Mouse (Mus musculus) liver, embryonic 15.5 days (tissue): ENCODE measurements around the gene Atg4d. TPM values are rescaled to one million over a fixed set of nuclear protein-coding genes. Genes with fewer than 3 reads are reported as not detected.
A peak's percentile ranks its signal among the peaks of the same experiment; 100 is the strongest.
"Not testable (repeated sequence)": the region's sequence is repeated elsewhere in the genome, so short reads cannot be mapped to it uniquely, and the experiment has no call there.

Experiments used
- ATAC-seq: fragments of 200-750 bp; cut with Nextera tagmentation; 2 replicates; pipeline ENCODE4 v1.8.0; 2017; ENCODE audit warnings: moderate number of reproducible peaks, mild to moderate bottlenecking, moderate library complexity; ENCODE audit not compliant: insufficient read depth
- H3K27ac ChIP-seq: fragments of 300-500 bp; sonication (generic); replicated peaks from 2 replicates; pipeline ENCODE4 v1.5.1; 2015; ENCODE audit warnings: mild to moderate bottlenecking, inconsistent platforms
- H3K27me3 ChIP-seq: fragments of 300-500 bp; sonication (generic); 2 replicates; pipeline ENCODE4 v1.6.1; 2015; ENCODE audit warnings: mild to moderate bottlenecking, inconsistent platforms
- H3K36me3 ChIP-seq: fragments of 300-500 bp; sonication (generic); replicated peaks from 2 replicates; pipeline ENCODE4 v1.6.1; 2015; ENCODE audit warnings: moderate library complexity, mild to moderate bottlenecking, inconsistent platforms
- H3K4me1 ChIP-seq: fragments of 300-500 bp; sonication (generic); replicated peaks from 2 replicates; pipeline ENCODE4 v1.6.1; 2015; ENCODE audit warnings: inconsistent platforms
- H3K4me2 ChIP-seq: fragments of 300-500 bp; sonication (generic); 2 replicates; pipeline ENCODE4 v1.6.1; 2015; ENCODE audit warnings: moderate library complexity, mild to moderate bottlenecking, inconsistent platforms
- H3K4me3 ChIP-seq: fragments of 300-500 bp; sonication (generic); replicated peaks from 2 replicates; pipeline ENCODE4 v1.5.1; 2015; ENCODE audit warnings: mild to moderate bottlenecking, inconsistent platforms
- H3K9ac ChIP-seq: fragments of 300-500 bp; sonication (generic); 2 replicates; pipeline ENCODE4 v1.6.1; 2015; ENCODE audit warnings: moderate library complexity, mild to moderate bottlenecking, inconsistent platforms
- H3K9me3 ChIP-seq: fragments of 300-500 bp; sonication (generic); replicated peaks from 2 replicates; pipeline ENCODE4 v1.6.1; 2016; ENCODE audit warnings: inconsistent platforms
- WGBS: fragments of 180-500 bp; shearing (Covaris S2); methylation state at CpG from one replicate; pipeline ENCODE4 v1.1.7; 2015; ENCODE audit warnings: mixed read lengths; ENCODE audit not compliant: insufficient replicate concordance; 5-methylcytosine and 5-hydroxymethylcytosine counted together
- polyA plus RNA-seq: library from polyadenylated mRNA; unstranded; fragments of >200 nt; fragmentation: Nextera tagmentation; extraction: Ambion mirVana; gene quantifications from 2 replicates; pipeline ENCODE4 v1.2.1, GENCODE M21; 2015

Gene Atg4d
- polyA plus RNA-seq, 1 experiment from 2014 or later, result 97.2 TPM

DNA sequence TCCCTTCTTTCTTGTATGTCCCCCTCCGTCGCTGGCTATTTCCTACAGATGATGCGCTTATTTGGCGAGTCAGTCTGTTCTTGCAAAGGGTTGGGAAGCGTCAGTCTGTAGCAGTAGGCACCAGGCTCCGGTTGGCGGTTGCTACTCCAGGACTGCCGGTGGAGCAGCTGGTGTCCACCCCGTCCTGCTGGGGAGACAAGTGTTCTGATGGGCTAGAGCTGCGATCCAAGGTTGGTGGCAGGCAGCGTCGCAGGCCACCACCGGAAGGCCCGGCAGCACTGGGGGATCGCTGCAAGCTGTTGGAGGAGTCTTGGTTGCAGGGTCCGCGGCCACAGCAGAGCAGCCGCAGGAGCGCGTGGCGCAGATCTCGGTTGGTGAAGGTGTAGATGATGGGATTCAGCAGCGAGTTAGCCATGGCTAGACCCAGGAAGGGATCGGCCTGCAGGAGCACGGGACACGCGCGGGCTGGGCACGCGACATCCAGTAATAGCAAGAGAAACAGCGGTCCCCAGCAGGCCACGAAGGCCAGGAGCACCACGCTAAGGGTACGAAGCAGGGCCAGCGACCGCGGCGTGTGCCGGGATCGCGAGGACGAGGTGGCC lies 21.2 kb upstream of the Atg4d start:
- no peak for ATAC-seq
- 11% methylated on average over 42 of the region's 42 CpGs for WGBS
- Histone ChIP-seq H3K9ac (no peak overlapping the region), H3K27ac (no peak overlapping the region), H3K36me3 (no peaks in the 10 kb centered on the region), H3K27me3 (peaks cover 75% of the 10 kb centered on the region), H3K4me1 (peaks cover 49% of the 10 kb centered on the region), H3K4me2 (peak overlapping the region; percentile 67), H3K9me3 (no peaks in the 10 kb centered on the region), H3K4me3 (peak overlapping the region; percentile 42)

DNA sequence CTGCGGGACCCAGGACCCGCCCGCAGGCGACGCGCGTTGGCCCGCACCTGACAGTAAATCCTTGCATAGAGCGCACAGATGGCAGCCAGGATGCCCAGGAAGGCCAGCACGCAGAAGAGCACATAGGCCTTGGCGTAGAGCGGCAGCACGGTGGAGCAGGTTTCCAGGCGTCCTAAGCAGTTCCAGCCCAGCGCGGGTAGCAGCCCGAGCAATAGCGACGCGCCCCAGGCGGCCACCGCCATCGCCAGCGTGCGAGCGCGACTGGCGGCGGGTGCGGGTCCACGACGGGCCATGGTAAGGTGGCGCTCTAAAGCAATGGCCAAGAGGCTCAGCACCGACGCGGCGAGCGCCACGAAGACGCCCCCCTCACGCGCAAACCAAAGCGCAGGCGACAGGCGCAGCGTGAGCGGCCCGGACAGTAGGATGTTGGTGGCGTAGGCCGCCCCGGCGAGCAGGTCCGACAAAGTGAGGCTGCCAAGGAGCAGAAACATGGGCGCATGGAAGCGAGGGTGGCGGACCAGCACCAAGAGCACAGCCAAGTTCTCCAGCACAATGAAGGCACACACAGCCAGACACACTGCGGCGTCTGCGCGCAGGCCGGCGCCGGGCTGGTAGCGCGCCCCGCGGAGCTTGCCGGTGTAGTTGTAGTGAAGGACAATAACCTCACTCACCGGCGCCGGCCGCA lies 20.5 kb upstream of the Atg4d start:
- H3K4me2 ChIP-seq, result peak overlapping the region; percentile 67
- H3K9ac ChIP-seq, result no peak overlapping the region
- H3K4me1 ChIP-seq, result peaks cover 50% of the 10 kb centered on the region
- no peaks in the 10 kb centered on the region for H3K9me3 ChIP-seq
- 2% methylated on average over 72 of the region's 72 CpGs for WGBS
- peaks cover 82% of the 10 kb centered on the region for H3K27me3 ChIP-seq
- H3K36me3 ChIP-seq, result no peaks in the 10 kb centered on the region
- H3K4me3 ChIP-seq, result peak overlapping the region; percentile 42
- ATAC-seq, result no peak
- H3K27ac ChIP-seq, result no peak overlapping the region

GRCm38 (mm10) chr9:21245113-21245487 lies 20.0 kb upstream of the Atg4d start:
- no peak overlapping the region for H3K27ac ChIP-seq
- H3K27me3 ChIP-seq, result peaks cover 87% of the 10 kb centered on the region
- peak overlapping the region; percentile 42 for H3K4me3 ChIP-seq
- no peaks in the 10 kb centered on the region for H3K36me3 ChIP-seq
- peaks cover 50% of the 10 kb centered on the region for H3K4me1 ChIP-seq
- 5% methylated on average over 16 of the region's 16 CpGs for WGBS
- no peak for ATAC-seq
- peak overlapping the region; percentile 67 for H3K4me2 ChIP-seq
- no peaks in the 10 kb centered on the region for H3K9me3 ChIP-seq
- H3K9ac ChIP-seq, result no peak overlapping the region

GRCm38 (mm10) chr9:21246342-21246741 lies 18.8 kb upstream of the Atg4d start:
- WGBS, result 74% methylated on average over 1 of the region's 1 CpGs
- H3K9me3 ChIP-seq, result no peaks in the 10 kb centered on the region
- no peak overlapping the region for H3K27ac ChIP-seq
- H3K9ac ChIP-seq, result no peak overlapping the region
- no peak overlapping the region for H3K4me2 ChIP-seq
- H3K27me3 ChIP-seq, result peaks cover 99% of the 10 kb centered on the region
- no peak overlapping the region for H3K4me3 ChIP-seq
- peaks cover 46% of the 10 kb centered on the region for H3K4me1 ChIP-seq
- no peak for ATAC-seq
- H3K36me3 ChIP-seq, result no peaks in the 10 kb centered on the region

DNA sequence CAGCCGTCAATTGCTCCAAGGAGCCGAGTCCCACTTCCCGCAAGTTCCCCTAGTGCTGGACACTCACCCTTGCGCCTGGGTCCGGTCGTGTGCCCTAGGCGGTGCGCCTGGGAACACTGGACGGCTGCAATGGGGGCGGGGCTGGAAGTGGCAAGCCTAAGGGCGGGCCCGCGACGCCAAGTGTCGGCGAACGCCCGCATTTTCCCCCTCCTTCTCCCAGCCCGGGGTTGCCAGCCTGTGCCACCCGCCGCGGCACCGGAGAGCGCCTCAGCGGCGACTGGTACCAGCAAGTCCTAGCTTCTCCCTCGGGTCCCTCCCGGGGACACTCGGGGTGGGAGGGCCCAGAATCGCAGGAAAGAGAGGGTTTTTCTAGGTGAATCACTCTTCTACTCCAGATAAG lies 16.8 kb upstream of the Atg4d start, which contains the start of gene S1pr5:
Gene S1pr5 (minus strand): TSS at position 118 of the 400 bp plus-strand sequence.
- no peaks in the 10 kb centered on the region for H3K9me3 ChIP-seq
- H3K9ac ChIP-seq, result no peak within 1 kb of the TSS
- WGBS, result 3% methylated on average over 30 of the region's 30 CpGs
- H3K27me3 ChIP-seq, result peaks cover 100% of the 10 kb centered on the region
- ATAC-seq, result no peak
- H3K4me2 ChIP-seq, result peak within 1 kb of the TSS; percentile 59
- H3K36me3 ChIP-seq, result no peaks in the 10 kb centered on the region
- H3K4me1 ChIP-seq, result peaks cover 43% of the 10 kb centered on the region
- peak within 1 kb of the TSS; percentile 32 for H3K4me3 ChIP-seq
- no peak within 1 kb of the TSS for H3K27ac ChIP-seq

DNA sequence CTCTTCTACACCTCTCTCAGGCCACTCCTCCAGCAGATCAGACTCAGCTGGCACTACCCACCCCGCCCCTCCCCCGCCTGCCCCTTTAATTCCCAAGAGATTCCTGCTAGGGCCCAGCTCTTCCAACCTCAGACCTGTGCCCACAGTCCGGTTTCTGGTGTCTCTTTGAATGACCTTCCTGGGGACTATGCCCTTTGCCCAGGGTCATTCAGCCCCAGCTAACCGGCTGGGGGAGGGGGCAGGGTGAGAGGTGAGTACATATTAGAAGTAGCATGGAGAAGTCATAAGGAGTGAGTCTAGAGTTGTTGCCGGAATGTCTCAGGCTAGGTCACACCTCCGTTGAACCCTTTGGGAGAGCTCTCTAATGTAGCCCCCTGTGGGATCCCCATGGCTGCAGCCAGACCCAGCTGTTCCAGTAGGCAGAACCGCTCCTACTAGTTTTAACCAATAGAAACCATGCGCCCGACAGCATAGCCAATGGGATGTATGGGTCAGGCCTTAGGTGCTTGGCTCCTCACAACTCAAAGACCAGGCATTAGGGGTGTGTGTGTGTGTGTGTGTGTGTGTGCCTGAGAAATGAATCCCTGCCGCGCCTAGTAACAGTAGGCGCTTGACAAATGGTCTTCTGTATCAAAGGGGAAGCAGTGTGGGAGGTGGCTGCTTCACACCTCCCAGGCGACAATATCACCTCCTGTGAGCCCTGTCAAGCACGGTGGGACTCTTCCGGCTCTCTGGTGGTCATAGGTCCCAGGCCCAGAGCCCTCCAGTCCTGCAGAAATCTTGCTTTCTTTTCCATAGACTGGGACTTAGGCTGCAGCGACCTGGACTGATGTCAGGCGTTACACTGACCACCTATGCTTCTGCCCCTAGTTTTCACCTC lies 15.2 kb upstream of the Atg4d start:
- Histone ChIP-seq H3K36me3 (no peaks in the 10 kb centered on the region), H3K4me3 (no peak overlapping the region), H3K27ac (no peak overlapping the region), H3K4me1 (peaks cover 31% of the 10 kb centered on the region), H3K9me3 (no peaks in the 10 kb centered on the region), H3K27me3 (peaks cover 91% of the 10 kb centered on the region), H3K9ac (no peak overlapping the region), H3K4me2 (0 out of 2 replicates have a peak overlapping the region, but pooled peaks have one; percentile 3)
- ATAC-seq, result peak; percentile 32; the same call in 1 of the 2 replicates
- WGBS, result 22% methylated on average over 17 of the region's 17 CpGs

DNA sequence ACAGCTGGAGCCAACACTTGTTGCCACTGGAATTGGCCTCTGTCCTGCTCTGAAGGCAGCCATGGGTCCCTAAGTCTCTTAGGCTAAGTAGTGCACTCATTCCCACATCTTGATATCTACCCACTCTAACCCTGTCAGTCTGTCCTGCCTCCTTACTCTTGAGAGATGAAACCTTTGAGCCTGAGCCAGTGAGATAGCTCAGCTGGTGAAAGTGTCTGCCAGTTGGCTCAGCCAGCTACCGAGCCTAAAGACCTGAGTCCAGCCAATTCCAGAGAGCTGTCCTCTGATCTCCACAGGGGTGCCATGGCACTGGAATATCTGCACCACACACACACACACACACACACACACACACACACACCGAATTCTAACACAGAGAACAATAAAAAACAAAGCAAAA lies 14.6 kb upstream of the Atg4d start:
- Histone ChIP-seq H3K4me1 (peaks cover 25% of the 10 kb centered on the region), H3K27me3 (peaks cover 85% of the 10 kb centered on the region), H3K4me2 (no peak overlapping the region), H3K9me3 (no peaks in the 10 kb centered on the region), H3K27ac (no peak overlapping the region), H3K9ac (no peak overlapping the region), H3K36me3 (no peaks in the 10 kb centered on the region), H3K4me3 (no peak overlapping the region)
- 35% methylated on average over 2 of the region's 2 CpGs for WGBS
- no peak for ATAC-seq

- Histone ChIP-seq H3K9ac (no peak overlapping the region), H3K27me3 (peaks cover 78% of the 10 kb centered on the region), H3K36me3 (no peaks in the 10 kb centered on the region), H3K9me3 (no peaks in the 10 kb centered on the region), H3K4me3 (no peak overlapping the region), H3K4me2 (no peak overlapping the region), H3K27ac (no peak overlapping the region), H3K4me1 (peaks cover 24% of the 10 kb centered on the region)
- WGBS, result 66% methylated on average over 13 of the region's 13 CpGs
- no peak for ATAC-seq
Observed at GRCm38 (mm10) chr9:21251116-21251735, 13.9 kb upstream of the Atg4d start.

DNA sequence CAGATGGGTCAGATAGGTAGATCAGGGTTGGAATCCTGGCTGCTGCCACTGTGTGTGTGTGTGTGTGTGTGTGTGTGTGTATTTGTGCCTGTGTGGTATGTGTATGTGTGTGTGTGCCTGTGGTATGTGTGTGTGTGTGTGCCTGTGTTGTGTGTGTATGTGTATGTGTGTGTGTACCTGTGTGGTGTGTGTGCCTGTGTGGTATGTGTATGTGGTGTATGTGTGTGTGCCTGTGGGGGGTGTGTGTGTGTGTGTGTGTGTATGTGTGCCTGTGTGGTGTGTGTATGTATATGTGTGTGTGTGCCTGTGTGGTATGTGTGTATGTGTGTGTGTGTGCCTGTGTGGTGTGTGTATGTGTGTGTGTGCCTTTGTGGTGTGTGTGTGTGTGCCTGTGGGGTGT lies 10.4 kb upstream of the Atg4d start:
- Histone ChIP-seq H3K4me3 (no peak overlapping the region), H3K4me2 (no peak overlapping the region), H3K36me3 (no peaks in the 10 kb centered on the region), H3K27ac (no peak overlapping the region), H3K4me1 (peaks cover 9% of the 10 kb centered on the region), H3K9me3 (no peaks in the 10 kb centered on the region), H3K27me3 (peaks cover 54% of the 10 kb centered on the region), H3K9ac (no peak overlapping the region)
- ATAC-seq, result no peak

GRCm38 (mm10) chr9:21256349-21256748 lies 8.7 kb upstream of the Atg4d start:
- H3K9ac ChIP-seq, H3K27ac ChIP-seq, H3K4me1 ChIP-seq, H3K4me2 ChIP-seq, H3K4me3 ChIP-seq, H3K36me3 ChIP-seq, ATAC-seq, H3K9me3 ChIP-seq: not testable (repeated sequence)
- 47% methylated on average over 4 of the region's 4 CpGs for WGBS
- H3K27me3 ChIP-seq, result peaks cover 37% of the 10 kb centered on the region
